Mouse (Mus musculus): ENCODE results near the gene Raph1. TPM values are rescaled to one million over a fixed set of nuclear protein-coding genes. Genes with fewer than 3 reads are reported as not detected.

Gene Raph1
- polyA plus RNA-seq, 1 experiment from 2014 or later, result 17.9 TPM

GRCm38 (mm10) chr1:60492404-60492803, 74.5 kb downstream of the Raph1 start:
- WGBS, result 43% methylated on average over 5 of the region's 5 CpGs
- no peak for TF ChIP-seq CTCF (IDR thresholded peaks at IDR 0.05; ENCODE audit: low read depth)

GRCm38 (mm10) chr1:60490510-60490909, 76.4 kb downstream of the Raph1 start:
- Histone ChIP-seq H3K4me2 (replicated peaks; ENCODE audit: low read depth) (no peak overlapping the region), H3K27ac (ENCODE audit: low read depth, low read length) (no peak overlapping the region), H3K4me1 (replicated peaks; ENCODE audit: control insufficient read depth, insufficient read depth, low read length) (no peaks in the 10 kb centered on the region), H3K36me3 (ENCODE audit: control insufficient read depth, insufficient read depth) (peaks cover 65% of the 10 kb centered on the region), H3K9ac (ENCODE audit: low read depth, low read length) (no peak overlapping the region), H3K27me3 (replicated peaks; ENCODE audit: control insufficient read depth, insufficient read depth, low read length) (no peaks in the 10 kb centered on the region), H3K4me3 (ENCODE audit: low read depth, low read length) (no peak overlapping the region), H3K9me3 (ENCODE audit: control insufficient read depth) (no peaks in the 10 kb centered on the region)
- WGBS, result 89% methylated on average over 4 of the region's 4 CpGs
- TF ChIP-seq CTCF (IDR thresholded peaks at IDR 0.05; ENCODE audit: low read depth), result no peak
- ATAC-seq, result no peak

More at GRCm38 (mm10) chr1:60492404-60492803, 74.5 kb downstream of the Raph1 start:
- peaks cover 69% of the 10 kb centered on the region for H3K36me3 ChIP-seq (ENCODE audit: control insufficient read depth, insufficient read depth)
- H3K9me3 ChIP-seq (ENCODE audit: control insufficient read depth), result no peaks in the 10 kb centered on the region
- ATAC-seq, result no peak
- no peak overlapping the region for H3K9ac ChIP-seq (ENCODE audit: low read depth, low read length)
- no peak overlapping the region for H3K4me2 ChIP-seq (replicated peaks; ENCODE audit: low read depth)
- H3K27ac ChIP-seq (ENCODE audit: low read depth, low read length), result no peak overlapping the region
- no peaks in the 10 kb centered on the region for H3K4me1 ChIP-seq (replicated peaks; ENCODE audit: control insufficient read depth, insufficient read depth, low read length)
- H3K27me3 ChIP-seq (replicated peaks; ENCODE audit: control insufficient read depth, insufficient read depth, low read length), result no peaks in the 10 kb centered on the region
- H3K4me3 ChIP-seq (ENCODE audit: low read depth, low read length), result no peak overlapping the region

- ATAC-seq, result no peak
- no peak overlapping the region for H3K27ac ChIP-seq (ENCODE audit: low read depth, low read length)
- no peak overlapping the region for H3K4me3 ChIP-seq (ENCODE audit: low read depth, low read length)
- no peaks in the 10 kb centered on the region for H3K4me1 ChIP-seq (replicated peaks; ENCODE audit: control insufficient read depth, insufficient read depth, low read length)
- WGBS, result 98% methylated on average over 2 of the region's 2 CpGs
- no peaks in the 10 kb centered on the region for H3K9me3 ChIP-seq (ENCODE audit: control insufficient read depth)
- peaks cover 61% of the 10 kb centered on the region for H3K36me3 ChIP-seq (ENCODE audit: control insufficient read depth, insufficient read depth)
- no peak overlapping the region for H3K9ac ChIP-seq (ENCODE audit: low read depth, low read length)
- H3K27me3 ChIP-seq (replicated peaks; ENCODE audit: control insufficient read depth, insufficient read depth, low read length), result no peaks in the 10 kb centered on the region
- H3K4me2 ChIP-seq (replicated peaks; ENCODE audit: low read depth), result no peak overlapping the region
- no peak for TF ChIP-seq CTCF (IDR thresholded peaks at IDR 0.05; ENCODE audit: low read depth)
These were observed 77.2 kb downstream of the Raph1 start for GRCm38 (mm10) chr1:60489660-60490059.

GRCm38 (mm10) chr1:60488635-60489034, 78.3 kb downstream of the Raph1 start:
- H3K27me3 ChIP-seq (replicated peaks; ENCODE audit: control insufficient read depth, insufficient read depth, low read length), result no peaks in the 10 kb centered on the region
- no peak for ATAC-seq
- H3K4me1 ChIP-seq (replicated peaks; ENCODE audit: control insufficient read depth, insufficient read depth, low read length), result no peaks in the 10 kb centered on the region
- H3K4me2 ChIP-seq (replicated peaks; ENCODE audit: low read depth), result no peak overlapping the region
- no peak for TF ChIP-seq CTCF (IDR thresholded peaks at IDR 0.05; ENCODE audit: low read depth)
- no peaks in the 10 kb centered on the region for H3K9me3 ChIP-seq (ENCODE audit: control insufficient read depth)
- H3K27ac ChIP-seq (ENCODE audit: low read depth, low read length), result no peak overlapping the region
- no peak overlapping the region for H3K9ac ChIP-seq (ENCODE audit: low read depth, low read length)
- 86% methylated on average over 8 of the region's 8 CpGs for WGBS
- no peak overlapping the region for H3K4me3 ChIP-seq (ENCODE audit: low read depth, low read length)
- peaks cover 53% of the 10 kb centered on the region for H3K36me3 ChIP-seq (ENCODE audit: control insufficient read depth, insufficient read depth)

- Histone ChIP-seq H3K9me3 (ENCODE audit: control insufficient read depth) (no peaks in the 10 kb centered on the region), H3K4me3 (ENCODE audit: low read depth, low read length) (no peak overlapping the region), H3K27ac (ENCODE audit: low read depth, low read length) (no peak overlapping the region), H3K9ac (ENCODE audit: low read depth, low read length) (no peak overlapping the region), H3K4me1 (replicated peaks; ENCODE audit: control insufficient read depth, insufficient read depth, low read length) (no peaks in the 10 kb centered on the region), H3K36me3 (ENCODE audit: control insufficient read depth, insufficient read depth) (peaks cover 37% of the 10 kb centered on the region), H3K27me3 (replicated peaks; ENCODE audit: control insufficient read depth, insufficient read depth, low read length) (no peaks in the 10 kb centered on the region), H3K4me2 (replicated peaks; ENCODE audit: low read depth) (no peak overlapping the region)
- no peak for ATAC-seq
- 92% methylated on average over 3 of the region's 3 CpGs for WGBS
- no peak for TF ChIP-seq CTCF (IDR thresholded peaks at IDR 0.05; ENCODE audit: low read depth)
These were observed 81.3 kb downstream of the Raph1 start for GRCm38 (mm10) chr1:60485649-60486048.

GRCm38 (mm10) chr1:60482881-60483280, 84.0 kb downstream of the Raph1 start:
- 74% methylated on average over 1 of the region's 1 CpGs for WGBS
- no peak for TF ChIP-seq CTCF (IDR thresholded peaks at IDR 0.05; ENCODE audit: low read depth)
- Histone ChIP-seq H3K9ac (ENCODE audit: low read depth, low read length) (no peak overlapping the region), H3K36me3 (ENCODE audit: control insufficient read depth, insufficient read depth) (peaks cover 13% of the 10 kb centered on the region), H3K4me2 (replicated peaks; ENCODE audit: low read depth) (no peak overlapping the region), H3K27ac (ENCODE audit: low read depth, low read length) (no peak overlapping the region), H3K4me1 (replicated peaks; ENCODE audit: control insufficient read depth, insufficient read depth, low read length) (no peaks in the 10 kb centered on the region), H3K27me3 (replicated peaks; ENCODE audit: control insufficient read depth, insufficient read depth, low read length) (no peaks in the 10 kb centered on the region), H3K9me3 (ENCODE audit: control insufficient read depth) (no peaks in the 10 kb centered on the region), H3K4me3 (ENCODE audit: low read depth, low read length) (no peak overlapping the region)
- no peak for ATAC-seq

GRCm38 (mm10) chr1:60481561-60481960, 85.3 kb downstream of the Raph1 start:
- Histone ChIP-seq H3K4me1 (replicated peaks; ENCODE audit: control insufficient read depth, insufficient read depth, low read length) (no peaks in the 10 kb centered on the region), H3K4me2 (replicated peaks; ENCODE audit: low read depth) (no peak overlapping the region), H3K27me3 (replicated peaks; ENCODE audit: control insufficient read depth, insufficient read depth, low read length) (no peaks in the 10 kb centered on the region), H3K9me3 (ENCODE audit: control insufficient read depth) (no peaks in the 10 kb centered on the region), H3K27ac (ENCODE audit: low read depth, low read length) (no peak overlapping the region), H3K4me3 (ENCODE audit: low read depth, low read length) (no peak overlapping the region), H3K9ac (ENCODE audit: low read depth, low read length) (no peak overlapping the region), H3K36me3 (ENCODE audit: control insufficient read depth, insufficient read depth) (peaks cover 4% of the 10 kb centered on the region)
- 48% methylated on average over 1 of the region's 1 CpGs for WGBS
- TF ChIP-seq CTCF (IDR thresholded peaks at IDR 0.05; ENCODE audit: low read depth), result no peak
- ATAC-seq, result no peak
